Mouse (Mus musculus) ES-Bruce4 (cell line): ENCODE data around the gene Kcnip4. TPM values are rescaled to one million over a fixed set of nuclear protein-coding genes. Genes with fewer than 3 reads are reported as not detected.

Experiments
- H3K27ac ChIP-seq: 2 replicates; pipeline ENCODE4 v1.5.1; 2012; ENCODE audit warnings: low read length, inconsistent platforms; ENCODE audit not compliant: insufficient read depth
- H3K27me3 ChIP-seq: 2 replicates; pipeline ENCODE4 v1.6.1; 2012; ENCODE audit warnings: mild to moderate bottlenecking, low read length, inconsistent platforms; ENCODE audit not compliant: control insufficient read depth, poor library complexity, insufficient read depth, severe bottlenecking
- H3K36me3 ChIP-seq: 2 replicates; pipeline ENCODE4 v1.6.1; 2012; ENCODE audit warnings: inconsistent platforms, mild to moderate bottlenecking, low read length, moderate library complexity; ENCODE audit not compliant: control insufficient read depth, poor library complexity, insufficient read depth, severe bottlenecking
- H3K4me1 ChIP-seq: one replicate; pipeline ENCODE4 v1.8.1; 2011; ENCODE audit warnings: low read length; ENCODE audit not compliant: control insufficient read depth, insufficient read depth
- H3K4me3 ChIP-seq: 2 replicates; pipeline ENCODE4 v1.5.1; 2011; ENCODE audit warnings: low read depth, mild to moderate bottlenecking, low read length
- H3K9ac ChIP-seq: 2 replicates; pipeline ENCODE4 v1.6.1; 2012; ENCODE audit warnings: low read depth, mild to moderate bottlenecking, inconsistent platforms; ENCODE audit not compliant: poor library complexity, severe bottlenecking
- H3K9me3 ChIP-seq: replicated peaks from 2 replicates; pipeline ENCODE4 v1.6.1; 2012; ENCODE audit warnings: mild to moderate bottlenecking, low read length, inconsistent platforms; ENCODE audit not compliant: control insufficient read depth, poor library complexity, insufficient read depth, severe bottlenecking
- CTCF ChIP-seq: IDR thresholded peaks from one replicate; pipeline ENCODE4 v1.8.1; 2011; ENCODE audit warnings: low read depth, low read length
- EP300 ChIP-seq: IDR thresholded peaks from 2 replicates; pipeline ENCODE4 v1.6.1; 2011; ENCODE audit warnings: low read depth, low read length; ENCODE audit not compliant: insufficient read depth
- POLR2A ChIP-seq: IDR thresholded peaks from one replicate; pipeline ENCODE4 v1.8.1; 2011; ENCODE audit warnings: low read length; ENCODE audit not compliant: insufficient read depth
- polyA plus RNA-seq: library from polyadenylated mRNA; stranded (reverse); fragments of >200 nt; gene quantifications from 2 replicates; pipeline ENCODE4 v1.2.4, GENCODE M21; 2011; ENCODE audit warnings: low read depth; ENCODE audit not compliant: missing spikeins, insufficient read depth, insufficient read length

Kcnip4 gene
- polyA plus RNA-seq, 1 experiment: not detected

DNA sequence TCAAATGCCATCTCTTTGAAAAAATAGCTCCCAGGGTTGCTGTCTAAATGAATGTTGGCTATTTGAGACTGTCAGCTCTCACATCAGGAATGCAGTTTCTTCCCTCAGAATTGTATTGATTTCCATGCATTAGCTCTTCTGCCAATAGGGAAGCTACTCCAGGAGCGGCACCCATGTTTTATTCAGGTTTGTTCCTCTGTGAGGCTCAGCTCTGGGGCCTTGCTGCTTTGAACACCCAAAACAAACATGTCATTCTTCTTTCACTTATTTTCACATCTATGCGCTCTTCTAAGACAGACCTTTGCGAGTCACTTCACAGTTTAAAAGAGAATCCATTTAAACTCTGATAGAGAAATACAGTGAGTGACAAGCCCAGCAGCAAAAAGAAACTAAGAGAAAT, 862.2 kb downstream of the Kcnip4 start:
- no peaks in the 10 kb centered on the region for H3K9me3 ChIP-seq

DNA sequence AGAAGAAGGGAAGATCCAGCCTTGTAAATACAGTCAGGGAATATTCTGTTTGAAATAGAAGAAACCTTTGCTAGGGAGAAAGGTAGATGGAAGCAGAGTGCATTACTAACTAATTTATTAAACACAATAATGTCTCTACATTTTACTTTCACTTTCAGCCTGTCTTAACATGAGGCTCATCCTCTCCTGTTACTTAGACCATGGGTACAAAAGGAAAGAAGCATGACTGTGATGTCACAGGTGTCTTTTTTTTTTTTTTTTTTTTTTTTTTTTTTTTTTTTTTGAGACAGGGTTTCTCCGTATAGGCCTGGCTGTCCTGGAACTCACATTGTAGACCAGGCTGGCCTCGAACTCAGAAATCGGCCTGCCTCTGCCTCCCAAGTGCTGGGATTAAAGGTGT, 864.7 kb downstream of the Kcnip4 start:
- H3K27me3 ChIP-seq: no peaks in the 10 kb centered on the region
- H3K36me3 ChIP-seq: no peaks in the 10 kb centered on the region
- H3K4me1 ChIP-seq: no peaks in the 10 kb centered on the region
- no peak overlapping the region for H3K9ac ChIP-seq
- no peak overlapping the region for H3K27ac ChIP-seq
- TF ChIP-seq POLR2A: no peak
- TF ChIP-seq CTCF: no peak
- no peak for TF ChIP-seq EP300
- no peaks in the 10 kb centered on the region for H3K9me3 ChIP-seq
- H3K4me3 ChIP-seq: no peak overlapping the region

More for the DNA sequence above, 862.2 kb downstream of the Kcnip4 start:
- H3K27me3 ChIP-seq: no peaks in the 10 kb centered on the region
- no peak overlapping the region for H3K27ac ChIP-seq
- H3K9ac ChIP-seq: no peak overlapping the region
- TF ChIP-seq POLR2A (no peak), EP300 (no peak), CTCF (no peak)
- H3K4me1 ChIP-seq: no peaks in the 10 kb centered on the region
- H3K4me3 ChIP-seq: no peak overlapping the region
- no peaks in the 10 kb centered on the region for H3K36me3 ChIP-seq

DNA sequence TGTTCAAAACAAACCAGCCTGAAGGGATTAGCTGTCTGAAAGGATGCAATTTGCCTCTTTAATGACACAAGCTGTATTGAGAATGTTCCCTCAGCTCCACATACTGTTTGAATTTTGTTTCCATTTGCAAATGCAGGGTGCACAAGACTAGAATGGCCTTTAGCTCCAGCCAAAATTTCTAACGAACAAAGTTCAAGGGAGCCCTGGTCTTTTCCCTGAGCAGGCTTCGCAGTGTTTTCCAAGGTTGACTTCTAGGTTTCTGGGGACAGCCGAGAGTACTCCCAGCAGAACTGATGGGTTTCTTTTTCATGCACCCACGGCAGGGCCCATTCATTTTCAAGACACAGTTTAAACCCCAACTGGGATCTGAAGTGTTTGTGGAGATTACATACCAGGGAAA, 874.2 kb downstream of the Kcnip4 start:
- no peaks in the 10 kb centered on the region for H3K4me1 ChIP-seq
- no peaks in the 10 kb centered on the region for H3K36me3 ChIP-seq
- H3K9ac ChIP-seq: no peak overlapping the region
- no peaks in the 10 kb centered on the region for H3K9me3 ChIP-seq
- TF ChIP-seq POLR2A (no peak), CTCF (no peak), EP300 (no peak)
- no peak overlapping the region for H3K27ac ChIP-seq
- H3K27me3 ChIP-seq: no peaks in the 10 kb centered on the region
- no peak overlapping the region for H3K4me3 ChIP-seq

DNA sequence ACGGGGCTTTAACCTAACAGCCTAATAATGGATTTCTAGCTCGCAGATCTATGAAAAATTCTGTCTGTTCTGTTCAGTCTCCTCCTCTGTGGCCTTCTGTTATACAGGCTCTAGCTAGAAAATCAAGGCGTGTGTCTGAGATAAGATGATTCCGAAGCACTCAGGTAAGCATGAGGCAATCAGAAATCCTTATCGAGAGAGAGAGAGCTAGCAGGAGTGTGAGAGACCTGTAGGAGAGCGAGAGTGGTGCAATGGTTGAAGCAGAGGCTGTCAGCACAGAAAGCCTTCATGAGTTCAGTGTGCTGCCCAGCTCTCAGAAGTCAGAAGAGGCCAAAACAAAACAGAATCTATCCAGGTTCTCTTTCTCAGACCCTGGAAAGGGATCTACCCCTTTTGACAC, 888.0 kb downstream of the Kcnip4 start:
- Histone ChIP-seq H3K9me3 (no peaks in the 10 kb centered on the region), H3K4me3 (no peak overlapping the region), H3K27ac (no peak overlapping the region), H3K9ac (no peak overlapping the region), H3K27me3 (no peaks in the 10 kb centered on the region), H3K4me1 (no peaks in the 10 kb centered on the region), H3K36me3 (no peaks in the 10 kb centered on the region)
- TF ChIP-seq EP300 (no peak), CTCF (no peak), POLR2A (no peak)

DNA sequence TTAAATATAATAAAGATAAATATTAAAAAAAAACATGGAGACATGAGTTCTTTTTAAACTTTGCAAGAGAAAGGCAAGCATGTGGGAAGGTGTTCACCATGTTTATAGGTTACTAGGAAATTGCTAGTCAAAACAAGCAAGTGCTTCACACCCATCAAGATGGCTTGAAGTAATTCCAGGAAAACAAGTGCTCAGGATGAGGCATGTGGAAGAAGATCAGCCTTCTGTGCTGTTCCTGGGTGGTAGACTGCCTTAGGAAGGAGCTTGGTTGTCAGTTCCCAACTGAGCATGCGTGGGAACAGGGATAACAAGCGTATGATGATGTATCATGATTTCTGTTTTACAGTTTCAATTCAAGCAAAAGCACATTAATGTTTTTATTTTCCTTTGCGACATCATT, 891.1 kb downstream of the Kcnip4 start:
- Histone ChIP-seq H3K27ac (no peak overlapping the region), H3K36me3 (no peaks in the 10 kb centered on the region), H3K9ac (no peak overlapping the region), H3K9me3 (no peaks in the 10 kb centered on the region), H3K4me3 (no peak overlapping the region), H3K27me3 (no peaks in the 10 kb centered on the region), H3K4me1 (no peaks in the 10 kb centered on the region)
- TF ChIP-seq EP300 (no peak), CTCF (no peak), POLR2A (no peak)

DNA sequence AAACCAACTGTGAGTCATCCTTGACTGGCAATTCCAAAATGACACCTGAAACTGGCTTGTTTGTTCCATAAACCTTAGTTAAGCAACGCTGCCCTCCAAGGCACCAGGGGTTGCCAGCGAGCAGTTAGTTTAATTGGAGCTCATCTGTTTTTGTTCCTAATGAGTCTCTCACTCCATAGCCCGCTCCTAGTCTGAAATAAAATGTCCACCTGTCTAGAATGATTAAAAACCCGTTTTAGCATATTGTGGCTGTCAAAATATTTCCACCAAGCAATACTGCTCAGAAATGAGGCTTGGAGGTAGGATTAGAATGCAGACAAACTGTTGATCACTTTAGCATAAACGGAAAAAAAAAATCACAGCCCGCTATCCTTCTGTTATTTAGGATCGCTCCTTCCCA, 901.3 kb downstream of the Kcnip4 start:
- Histone ChIP-seq H3K4me3 (no peak overlapping the region), H3K4me1 (no peaks in the 10 kb centered on the region), H3K36me3 (no peaks in the 10 kb centered on the region), H3K9me3 (no peaks in the 10 kb centered on the region), H3K9ac (no peak overlapping the region), H3K27ac (no peak overlapping the region), H3K27me3 (no peaks in the 10 kb centered on the region)
- no peak for TF ChIP-seq EP300
- no peak for TF ChIP-seq POLR2A
- no peak for TF ChIP-seq CTCF

DNA sequence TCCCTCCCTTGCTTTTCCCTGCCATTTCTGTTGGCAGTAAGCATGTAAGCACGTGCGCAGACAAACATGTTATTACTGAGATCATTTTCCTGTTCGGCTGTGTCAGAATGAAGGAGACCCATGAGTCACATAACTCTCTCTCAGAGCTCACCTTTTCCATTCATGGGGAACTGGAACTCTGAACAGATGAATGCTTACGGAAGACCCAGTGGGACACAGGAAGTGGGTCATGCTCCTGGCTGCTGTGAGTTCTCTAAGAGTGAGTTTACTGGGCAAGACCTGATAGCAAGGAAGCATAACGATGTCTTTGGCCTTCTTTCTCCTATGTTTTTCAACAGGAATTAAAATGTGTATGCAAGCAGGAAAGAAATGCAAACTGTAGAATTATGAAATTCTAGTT, 917.8 kb downstream of the Kcnip4 start:
- no peaks in the 10 kb centered on the region for H3K4me1 ChIP-seq
- no peak overlapping the region for H3K4me3 ChIP-seq
- TF ChIP-seq EP300 (no peak), POLR2A (no peak), CTCF (no peak)
- no peak overlapping the region for H3K27ac ChIP-seq
- no peaks in the 10 kb centered on the region for H3K9me3 ChIP-seq
- H3K27me3 ChIP-seq: no peaks in the 10 kb centered on the region
- no peaks in the 10 kb centered on the region for H3K36me3 ChIP-seq
- H3K9ac ChIP-seq: no peak overlapping the region
